18 mouse cellular contexts compared by ENCODE assay signal in genomic region chr17:36309293-36309692, GRCm38 (mm10). TPM values are rescaled to one million over a fixed set of nuclear protein-coding genes. Genes with fewer than 3 reads are reported as not detected.
"Had no signal": no experiment of that assay in that cellular context is flagged by ENCODE, and none has a peak within 500 bp of the region (broad histone marks: within the 10 kb centered on the region; RNA-seq: fewer than 3 reads in every experiment).

No protein-coding gene starts in this region.

- DNase-seq: liver, embryonic 13.5 days had no signal

- H3K9me3 ChIP-seq: limb, embryonic 15.5 days; liver, embryonic 13.5 days; megakaryocyte, embryonic 14.5 days; neural tube, embryonic 12.5 days had no signal

- ATAC-seq: intestine, embryonic 16.5 days; liver, postnatal 0 days had no signal

- H3K4me2 ChIP-seq: limb, embryonic 15.5 days; liver, embryonic 13.5 days; neural tube, embryonic 12.5 days had no signal

- H3K4me1 ChIP-seq: limb, embryonic 15.5 days; liver, embryonic 13.5 days; neural tube, embryonic 12.5 days had no signal

- H3K36me3 ChIP-seq: limb, embryonic 15.5 days; liver, embryonic 13.5 days; neural tube, embryonic 12.5 days had no signal

- H3K27ac ChIP-seq: kidney, postnatal 0 days; limb, embryonic 15.5 days; liver, embryonic 13.5 days; neural tube, embryonic 12.5 days had no signal

- H3K9ac ChIP-seq: limb, embryonic 15.5 days; liver, embryonic 13.5 days; liver, postnatal 0 days; neural tube, embryonic 12.5 days had no signal

- H3K4me3 ChIP-seq: limb, embryonic 15.5 days; liver, embryonic 13.5 days; megakaryocyte, embryonic 14.5 days; myocyte; neural tube, embryonic 12.5 days had no signal

- H3K27me3 ChIP-seq: limb, embryonic 15.5 days; liver, embryonic 13.5 days; neural tube, embryonic 12.5 days had no signal

RNA-seq across cellular contexts. Expression of gene H2-M10.1, which starts 16.7 kb away (rescaled TPM):
- total RNA-seq: layer of hippocampus, adult 18-20 months; layer of hippocampus, postnatal 36 days; left cerebral cortex, adult 8-10 months; left cerebral cortex, postnatal 25 days had no signal
- polyA plus RNA-seq: intestine, embryonic 16.5 days; kidney, adult 2 months; kidney, postnatal 0 days; limb, embryonic 11.5 days; limb, embryonic 15.5 days; liver, embryonic 13.5 days; liver, postnatal 0 days; lung, embryonic 16.5 days; neural tube, embryonic 12.5 days; small intestine, adult 2 months; stomach, embryonic 16.5 days had no signal

RNA-seq across cellular contexts. Expression of gene H2-M10.2, which starts 23.0 kb away (rescaled TPM):
- total RNA-seq: layer of hippocampus, adult 18-20 months; layer of hippocampus, postnatal 36 days; left cerebral cortex, adult 8-10 months; left cerebral cortex, postnatal 25 days had no signal
- polyA plus RNA-seq: intestine, embryonic 16.5 days; kidney, adult 2 months; kidney, postnatal 0 days; limb, embryonic 15.5 days; liver, embryonic 13.5 days; liver, postnatal 0 days; lung, embryonic 16.5 days; myocyte; neural tube, embryonic 12.5 days; small intestine, adult 2 months; stomach, embryonic 16.5 days; thymus, postnatal 0 days had no signal

RNA-seq across cellular contexts. Expression of gene H2-M10.3, which starts 58.9 kb away (rescaled TPM):
- total RNA-seq: layer of hippocampus, adult 18-20 months; layer of hippocampus, postnatal 36 days; left cerebral cortex, adult 8-10 months; left cerebral cortex, postnatal 25 days had no signal
- polyA plus RNA-seq: intestine, embryonic 16.5 days; kidney, adult 2 months; kidney, postnatal 0 days; limb, embryonic 11.5 days; limb, embryonic 15.5 days; liver, embryonic 13.5 days; liver, postnatal 0 days; lung, embryonic 16.5 days; myocyte; neural tube, embryonic 12.5 days; small intestine, adult 2 months; stomach, embryonic 16.5 days; thymus, postnatal 0 days had no signal
